Mouse (Mus musculus) midbrain, postnatal 0 days (tissue): ENCODE measurements around the gene Xk. TPM values are rescaled to one million over a fixed set of nuclear protein-coding genes. Genes with fewer than 3 reads are reported as not detected.
"Not testable (repeated sequence)": the region's sequence is repeated elsewhere in the genome, so short reads cannot be mapped to it uniquely, and the experiment has no call there.

Experiments
- ATAC-seq: fragments of 200-750 bp; cut with Nextera tagmentation; 2 replicates; pipeline ENCODE4 v1.8.0; 2017; ENCODE audit warnings: moderate number of reproducible peaks, mild to moderate bottlenecking, moderate TSS enrichment, moderate library complexity; ENCODE audit not compliant: low FRiP score
- DNase-seq: peaks from one replicate; pipeline ENCODE4 v3.0.0-alpha.2; 2015; ENCODE audit warnings: low spot score
- H3K27ac ChIP-seq: fragments of 300-500 bp; sonication (generic); 2 replicates; pipeline ENCODE4 v1.5.1; 2014; ENCODE audit warnings: low read depth, mild to moderate bottlenecking, low read length, mixed read lengths
- H3K27me3 ChIP-seq: fragments of 300-500 bp; sonication (generic); 2 replicates; pipeline ENCODE4 v1.6.1; 2014; ENCODE audit warnings: low read length, control low read depth, mixed read lengths; ENCODE audit not compliant: insufficient read depth
- H3K36me3 ChIP-seq: fragments of 300-500 bp; sonication (generic); 2 replicates; pipeline ENCODE4 v1.6.1; 2014; ENCODE audit warnings: low read length, control low read depth, mixed read lengths; ENCODE audit not compliant: insufficient read depth
- H3K4me1 ChIP-seq: fragments of 300-500 bp; sonication (generic); 2 replicates; pipeline ENCODE4 v1.6.1; 2014; ENCODE audit warnings: mild to moderate bottlenecking, control low read depth, antibody characterized with exemption, low read length, mixed read lengths; ENCODE audit not compliant: insufficient read depth
- H3K4me2 ChIP-seq: fragments of 300-500 bp; sonication (generic); 2 replicates; pipeline ENCODE4 v1.6.1; 2014; ENCODE audit warnings: low read depth, mild to moderate bottlenecking, low read length, mixed read lengths; ENCODE audit not compliant: poor library complexity, severe bottlenecking
- H3K4me3 ChIP-seq: fragments of 300-500 bp; sonication (generic); 2 replicates; pipeline ENCODE4 v1.5.1; 2014; ENCODE audit warnings: low read depth, mild to moderate bottlenecking, low read length, moderate library complexity
- H3K9ac ChIP-seq: fragments of 300-500 bp; sonication (generic); replicated peaks from 2 replicates; pipeline ENCODE4 v1.6.1; 2014; ENCODE audit warnings: mild to moderate bottlenecking, low read length, moderate library complexity, mixed read lengths; ENCODE audit not compliant: poor library complexity, severe bottlenecking
- H3K9me3 ChIP-seq: fragments of 300-500 bp; sonication (generic); 2 replicates; pipeline ENCODE4 v1.6.1; 2016; ENCODE audit warnings: low read length, control low read depth
- CTCF ChIP-seq: IDR thresholded peaks from 2 replicates; pipeline ENCODE4 v1.5.1; 2016; ENCODE audit warnings: antibody characterized with exemption, mild to moderate bottlenecking
- WGBS: fragments of 180-500 bp; shearing (Covaris S2); extraction: QIAGEN DNeasy Blood & Tissue Kit; methylation state at CpG from one replicate; pipeline ENCODE4 v1.1.7; 2014; 5-methylcytosine and 5-hydroxymethylcytosine counted together
- polyA plus RNA-seq: library from polyadenylated mRNA; unstranded; fragments of >200 nt; fragmentation: Nextera tagmentation; extraction: Ambion mirVana; gene quantifications from 2 replicates; pipeline ENCODE4 v1.2.1, GENCODE M21; 2015
- total RNA-seq: library from RNA; depleted of rRNA; stranded (reverse); fragments of >200 nt; gene quantifications from 2 replicates; pipeline ENCODE4 v1.2.3, GENCODE M21; 2014

Xk gene
- total and polyA plus RNA-seq, 2 experiments from 2014 or later, result 4.6 to 7.2 TPM

- ATAC-seq (no peak), DNase-seq (no peak)
- Histone ChIP-seq H3K4me1 (no peaks in the 10 kb centered on the region), H3K4me3 (no peak overlapping the region), H3K27me3 (no peaks in the 10 kb centered on the region), H3K27ac (no peak overlapping the region), H3K4me2 (no peak overlapping the region), H3K9me3 (no peaks in the 10 kb centered on the region), H3K36me3 (no peaks in the 10 kb centered on the region), H3K9ac (no peak overlapping the region)
- no peak for TF ChIP-seq CTCF
- WGBS, result 58% methylated on average over 3 of the region's 3 CpGs
Observed at GRCm38 (mm10) chrX:9271112-9271511, 1.4 kb upstream of the Xk start.

GRCm38 (mm10) chrX:9271947-9272459 lies 553 bp upstream of the Xk start:
- no peak overlapping the region for H3K9ac ChIP-seq
- H3K9me3 ChIP-seq, result no peaks in the 10 kb centered on the region
- H3K4me1 ChIP-seq, result no peaks in the 10 kb centered on the region
- H3K4me2 ChIP-seq, result peak overlapping the region; percentile 49
- 25% methylated on average over 8 of the region's 8 CpGs for WGBS
- no peak for DNase-seq
- no peak overlapping the region for H3K27ac ChIP-seq
- no peak for TF ChIP-seq CTCF
- H3K27me3 ChIP-seq, result no peaks in the 10 kb centered on the region
- H3K36me3 ChIP-seq, result no peaks in the 10 kb centered on the region
- peak overlapping the region; percentile 49 for H3K4me3 ChIP-seq
- ATAC-seq, result no peak

DNA sequence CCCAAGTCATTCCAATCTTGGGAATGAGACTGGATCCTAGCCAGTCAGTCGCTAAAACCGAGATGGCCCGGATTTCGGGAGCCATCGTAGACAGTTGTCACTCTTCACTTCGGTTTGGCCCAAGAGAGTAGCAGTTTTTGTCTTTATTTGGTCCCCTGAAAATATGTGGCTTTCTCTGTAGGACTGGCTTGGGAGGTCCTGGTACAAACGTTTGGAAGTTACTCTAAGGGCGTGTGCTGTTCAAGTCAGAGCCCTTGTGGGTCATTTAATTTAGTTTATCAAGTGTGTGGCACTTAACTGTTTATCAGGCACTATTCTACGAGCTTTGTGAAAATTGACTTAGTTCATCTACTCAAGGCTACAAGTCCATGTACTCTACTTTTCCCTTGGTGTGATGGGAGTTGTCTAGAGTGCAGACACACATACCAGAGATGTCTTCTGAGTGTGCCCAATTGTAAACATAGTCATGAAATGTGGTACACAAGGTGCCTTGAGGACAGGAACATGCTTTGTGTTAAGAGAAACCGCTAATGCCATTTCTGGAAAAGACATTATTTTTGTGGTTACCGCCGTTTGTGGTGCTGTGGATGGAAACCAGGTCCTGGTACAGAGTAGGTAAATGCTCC lies 934 bp downstream of the Xk start:
- TF ChIP-seq CTCF, result no peak
- Histone ChIP-seq H3K27me3 (no peaks in the 10 kb centered on the region), H3K9ac (peak overlapping the region; percentile 65; the same call in 1 of the 2 replicates), H3K9me3 (no peaks in the 10 kb centered on the region), H3K36me3 (no peaks in the 10 kb centered on the region), H3K4me3 (peak overlapping the region; percentile 49), H3K4me2 (peak overlapping the region; percentile 49), H3K4me1 (no peaks in the 10 kb centered on the region), H3K27ac (no peak overlapping the region)
- ATAC-seq (no peak), DNase-seq (no peak)
- 57% methylated on average over 12 of the region's 12 CpGs for WGBS

DNA sequence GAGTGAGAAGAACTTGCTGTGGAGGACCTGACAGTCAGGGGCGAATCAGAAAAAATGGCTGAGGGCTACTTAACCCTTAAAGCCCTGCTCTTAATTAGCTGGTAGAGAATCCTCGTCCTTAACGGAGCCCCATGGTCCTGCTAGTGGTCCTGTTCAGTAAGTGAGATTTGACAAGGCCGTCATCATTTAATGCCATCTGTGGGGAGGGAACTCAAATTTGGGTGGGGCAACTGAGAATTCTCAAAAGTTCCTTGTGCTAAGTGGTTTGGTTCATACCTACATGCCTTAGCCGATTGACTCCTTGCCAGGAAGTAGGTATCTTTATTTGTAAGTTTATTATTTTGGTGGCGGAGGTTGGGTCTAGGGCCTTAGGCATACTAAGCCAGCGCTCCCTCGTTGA lies 1.8 kb downstream of the Xk start:
- no peak overlapping the region for H3K27ac ChIP-seq
- H3K36me3 ChIP-seq, result no peaks in the 10 kb centered on the region
- no peaks in the 10 kb centered on the region for H3K9me3 ChIP-seq
- no peak for TF ChIP-seq CTCF
- no peak overlapping the region for H3K9ac ChIP-seq
- no peak overlapping the region for H3K4me2 ChIP-seq
- H3K4me3 ChIP-seq, result no peak overlapping the region
- WGBS, result 83% methylated on average over 8 of the region's 8 CpGs
- ATAC-seq (no peak), DNase-seq (no peak)
- H3K27me3 ChIP-seq, result no peaks in the 10 kb centered on the region
- H3K4me1 ChIP-seq, result no peaks in the 10 kb centered on the region

GRCm38 (mm10) chrX:9283464-9283863 lies 10.9 kb downstream of the Xk start, which contains the start of gene H2al1m:
H2al1m (plus strand) TSS chrX:9283764.
- H3K4me3 ChIP-seq, H3K4me1 ChIP-seq, ATAC-seq, H3K9me3 ChIP-seq, H3K4me2 ChIP-seq, H3K27ac ChIP-seq, DNase-seq, H3K9ac ChIP-seq, H3K36me3 ChIP-seq, H3K27me3 ChIP-seq: not testable (repeated sequence)
- no CpG with 5 or more reads among the region's 1 CpGs for WGBS

DNA sequence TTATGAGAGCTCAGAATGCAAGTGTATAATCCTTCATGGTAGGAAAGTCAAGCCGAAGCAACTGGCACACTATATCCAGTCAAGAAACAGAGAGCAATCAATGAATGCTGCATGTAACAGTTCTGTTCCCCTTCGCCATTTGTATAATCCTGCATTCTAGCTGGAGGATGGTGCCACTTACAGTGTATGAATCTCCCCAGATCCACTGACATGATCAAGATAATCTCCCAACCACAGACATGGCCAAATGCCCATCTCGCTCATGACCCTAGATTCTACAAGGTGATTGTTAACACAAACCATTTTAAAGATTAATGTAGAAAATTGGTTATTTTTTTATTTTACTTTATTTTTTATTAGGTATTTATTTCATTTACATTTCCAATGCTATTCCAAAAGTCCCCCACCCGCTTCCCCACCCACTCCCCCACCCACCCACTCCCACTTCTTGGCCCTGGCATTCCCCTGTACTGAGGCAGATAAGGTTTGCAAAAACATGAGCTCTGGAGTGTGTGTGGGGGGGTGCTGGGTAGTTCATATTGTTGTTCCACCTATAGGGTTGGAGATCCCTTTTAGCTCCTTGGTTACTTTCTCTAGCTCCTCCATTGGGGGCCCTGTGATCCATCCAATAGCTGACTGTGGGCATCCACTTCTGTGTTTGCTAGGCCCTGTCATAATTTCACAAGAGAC lies 20.7 kb downstream of the Xk start:
- not testable (repeated sequence) for DNase-seq, H3K9ac ChIP-seq, ATAC-seq, H3K36me3 ChIP-seq, H3K27me3 ChIP-seq, H3K4me2 ChIP-seq, H3K4me1 ChIP-seq, H3K4me3 ChIP-seq, H3K27ac ChIP-seq, H3K9me3 ChIP-seq
- 90% methylated on average over 3 of the region's 4 CpGs for WGBS
